Mouse (Mus musculus): Measurements from ENCODE around the gene Rps13. TPM values are rescaled to one million over a fixed set of nuclear protein-coding genes. Genes with fewer than 3 reads are reported as not detected.

Gene Rps13
- polyA plus RNA-seq, 1 experiment from 2014 or later = 745 TPM

GRCm38 (mm10) chr7:116290559-116290958 is 43.4 kb downstream of the Rps13 start:
- no peak overlapping the region for H3K27ac ChIP-seq
- H3K4me2 ChIP-seq (replicated peaks) = no peak overlapping the region
- H3K27me3 ChIP-seq = no peaks in the 10 kb centered on the region
- no peak overlapping the region for H3K4me3 ChIP-seq
- no peak for ATAC-seq (ENCODE audit: insufficient number of reproducible peaks, insufficient read depth, low FRiP score, low TSS enrichment)
- 84% methylated on average over 1 of the region's 1 CpGs for WGBS
- no peaks in the 10 kb centered on the region for H3K9me3 ChIP-seq
- peaks cover 10% of the 10 kb centered on the region; the same call in 1 of the 2 replicates for H3K4me1 ChIP-seq
- no peaks in the 10 kb centered on the region for H3K36me3 ChIP-seq
- no peak overlapping the region for H3K9ac ChIP-seq

- no peak overlapping the region for H3K4me2 ChIP-seq (replicated peaks)
- peaks cover 6% of the 10 kb centered on the region; the same call in 1 of the 2 replicates for H3K4me1 ChIP-seq
- H3K4me3 ChIP-seq = no peak overlapping the region
- H3K36me3 ChIP-seq = no peaks in the 10 kb centered on the region
- WGBS = 81% methylated on average over 3 of the region's 3 CpGs
- H3K27ac ChIP-seq = no peak overlapping the region
- no peaks in the 10 kb centered on the region for H3K9me3 ChIP-seq
- no peaks in the 10 kb centered on the region for H3K27me3 ChIP-seq
- ATAC-seq (ENCODE audit: insufficient number of reproducible peaks, insufficient read depth, low FRiP score, low TSS enrichment) = no peak
- H3K9ac ChIP-seq = no peak overlapping the region
Measured at GRCm38 (mm10) chr7:116288996-116289395, 45.0 kb downstream of the Rps13 start.

- Histone ChIP-seq H3K9ac (no peak overlapping the region), H3K9me3 (no peaks in the 10 kb centered on the region), H3K4me2 (replicated peaks) (no peak overlapping the region), H3K4me1 (peaks cover 4% of the 10 kb centered on the region; the same call in 1 of the 2 replicates), H3K4me3 (no peak overlapping the region), H3K27me3 (no peaks in the 10 kb centered on the region), H3K36me3 (no peaks in the 10 kb centered on the region), H3K27ac (no peak overlapping the region)
- WGBS = 84% methylated on average over 5 of the region's 5 CpGs
- ATAC-seq (ENCODE audit: insufficient number of reproducible peaks, insufficient read depth, low FRiP score, low TSS enrichment) = no peak
Measured at GRCm38 (mm10) chr7:116287959-116288358, 46.0 kb downstream of the Rps13 start.

GRCm38 (mm10) chr7:116286611-116287355 is 47.2 kb downstream of the Rps13 start:
- Histone ChIP-seq H3K9ac (no peak overlapping the region), H3K4me2 (replicated peaks) (no peak overlapping the region), H3K36me3 (no peaks in the 10 kb centered on the region), H3K9me3 (no peaks in the 10 kb centered on the region), H3K4me1 (no peaks in the 10 kb centered on the region), H3K4me3 (no peak overlapping the region), H3K27me3 (no peaks in the 10 kb centered on the region), H3K27ac (no peak overlapping the region)
- WGBS = 47% methylated on average over 11 of the region's 11 CpGs
- ATAC-seq (ENCODE audit: insufficient number of reproducible peaks, insufficient read depth, low FRiP score, low TSS enrichment) = no peak

- Histone ChIP-seq H3K4me3 (no peak overlapping the region), H3K9me3 (no peaks in the 10 kb centered on the region), H3K4me2 (replicated peaks) (no peak overlapping the region), H3K27ac (no peak overlapping the region), H3K9ac (no peak overlapping the region), H3K27me3 (no peaks in the 10 kb centered on the region), H3K4me1 (no peaks in the 10 kb centered on the region), H3K36me3 (no peaks in the 10 kb centered on the region)
- 70% methylated on average over 12 of the region's 12 CpGs for WGBS
- ATAC-seq (ENCODE audit: insufficient number of reproducible peaks, insufficient read depth, low FRiP score, low TSS enrichment) = no peak
Measured at GRCm38 (mm10) chr7:116286173-116286572, 47.8 kb downstream of the Rps13 start.

- Histone ChIP-seq H3K4me2 (replicated peaks) (no peak overlapping the region), H3K4me1 (peaks cover 4% of the 10 kb centered on the region; the same call in 1 of the 2 replicates), H3K27ac (no peak overlapping the region), H3K9me3 (no peaks in the 10 kb centered on the region), H3K36me3 (no peaks in the 10 kb centered on the region), H3K9ac (no peak overlapping the region), H3K27me3 (no peaks in the 10 kb centered on the region), H3K4me3 (no peak overlapping the region)
- WGBS = 79% methylated on average over 1 of the region's 1 CpGs
- ATAC-seq (ENCODE audit: insufficient number of reproducible peaks, insufficient read depth, low FRiP score, low TSS enrichment) = no peak
Measured at GRCm38 (mm10) chr7:116285216-116285615, 48.8 kb downstream of the Rps13 start.

GRCm38 (mm10) chr7:116282755-116283154 is 51.2 kb downstream of the Rps13 start:
- Histone ChIP-seq H3K4me1 (peaks cover 10% of the 10 kb centered on the region; the same call in 1 of the 2 replicates), H3K9ac (no peak overlapping the region), H3K4me2 (replicated peaks) (no peak overlapping the region), H3K4me3 (no peak overlapping the region), H3K27ac (no peak overlapping the region), H3K27me3 (no peaks in the 10 kb centered on the region), H3K9me3 (no peaks in the 10 kb centered on the region), H3K36me3 (no peaks in the 10 kb centered on the region)
- no peak for ATAC-seq (ENCODE audit: insufficient number of reproducible peaks, insufficient read depth, low FRiP score, low TSS enrichment)
- 11% methylated on average over 11 of the region's 11 CpGs for WGBS

Other genes with a start within 250 kb of the Rps13 start
- gene Gm4353, start 249.6 kb downstream of the Rps13 start, polyA plus RNA-seq (2016; fragmentation: Nextera tagmentation; extraction: Ambion mirVana) = 0.88 and 1.1 TPM in 2 replicates
- gene Plekha7, start 25.8 kb downstream of the Rps13 start, polyA plus RNA-seq (2016; fragmentation: Nextera tagmentation; extraction: Ambion mirVana) = 9.3 and 10.8 TPM in 2 replicates
- gene Pik3c2a, start 109.3 kb upstream of the Rps13 start, polyA plus RNA-seq (2016; fragmentation: Nextera tagmentation; extraction: Ambion mirVana) = 35.4 and 40.4 TPM in 2 replicates
- gene Nucb2, start 170.2 kb upstream of the Rps13 start, polyA plus RNA-seq (2016; fragmentation: Nextera tagmentation; extraction: Ambion mirVana) = 13.3 and 13.7 TPM in 2 replicates